9 mouse cellular contexts compared by ENCODE assay signal in genomic region chr6:146298712-146299111, GRCm38 (mm10).
DNase-seq lines count a peak whose midpoint lies in the region; ATAC-seq and TF ChIP-seq lines count a peak whose summit lies in the region.
"Had no signal": no experiment of that assay in that cellular context is flagged by ENCODE, and none has a peak within 500 bp of the region (broad histone marks: within the 10 kb centered on the region; RNA-seq: fewer than 3 reads in every experiment).

No protein-coding gene starts in this region.

- no peak overlapping the region for H3K27ac ChIP-seq in forebrain, postnatal 0 days (ENCODE audit: low read depth, low read length)
- no peak overlapping the region for H3K27ac ChIP-seq in forebrain, embryonic 14.5 days (ENCODE audit: low read depth, low read length)
- no peak overlapping the region for H3K27ac ChIP-seq in hindbrain, embryonic 11.5 days (ENCODE audit: low read depth, low read length)
- H3K27ac ChIP-seq: hindbrain, embryonic 15.5 days had no signal

- H3K4me2 ChIP-seq in forebrain, postnatal 0 days (ENCODE audit: low read depth), result no peak overlapping the region
- no peak overlapping the region for H3K4me2 ChIP-seq in forebrain, embryonic 14.5 days (ENCODE audit: low read length)
- no peak overlapping the region for H3K4me2 ChIP-seq in hindbrain, embryonic 11.5 days (replicated peaks; ENCODE audit: low read depth, low read length)
- H3K4me2 ChIP-seq: hindbrain, embryonic 15.5 days had no signal

- intact Hi-C loops in left cerebral cortex, postnatal 25 days (cut with DNase I), result no loop called here

- H3K4me3 ChIP-seq in forebrain, postnatal 0 days (ENCODE audit: low read depth, low read length), result no peak overlapping the region
- no peak overlapping the region for H3K4me3 ChIP-seq in forebrain, embryonic 14.5 days (ENCODE audit: low read depth, low read length)
- no peak overlapping the region for H3K4me3 ChIP-seq in hindbrain, embryonic 11.5 days (ENCODE audit: low read depth, low read length)
- H3K4me3 ChIP-seq: hindbrain, embryonic 15.5 days had no signal

- ATAC-seq in forebrain, postnatal 0 days, result no peak
- ATAC-seq in forebrain, embryonic 14.5 days, result no peak
- ATAC-seq in hindbrain, embryonic 11.5 days (ENCODE audit: low FRiP score), result no peak

- H3K27me3 ChIP-seq in forebrain, postnatal 0 days (ENCODE audit: insufficient read depth, low read length), result no peaks in the 10 kb centered on the region
- no peaks in the 10 kb centered on the region for H3K27me3 ChIP-seq in forebrain, embryonic 14.5 days (replicated peaks; ENCODE audit: control insufficient read depth, insufficient read depth, low read length)
- H3K27me3 ChIP-seq in hindbrain, embryonic 11.5 days (ENCODE audit: control insufficient read depth, insufficient read depth, low read length), result no peaks in the 10 kb centered on the region
- H3K27me3 ChIP-seq: hindbrain, embryonic 15.5 days had no signal

- no peak for DNase-seq in forebrain, postnatal 0 days
- DNase-seq in forebrain, embryonic 14.5 days (ENCODE audit: low spot score), result no peak
- DNase-seq in lung, postnatal 36 days, result peak; percentile 33
- DNase-seq in lung, postnatal 4 days, result no peak
- peak; percentile 19 for DNase-seq in c-Kit-negative CD71-positive TER-119-positive erythroid progenitor cells, embryonic 14.5 days (ENCODE audit: low read depth, low spot score)
- peak; percentile 37 for DNase-seq in thymus, postnatal 14 days
- DNase-seq in left cerebral cortex, postnatal 25 days (ENCODE audit: low spot score in 2 of 2), result no peak
- DNase-seq in hindbrain, embryonic 11.5 days (ENCODE audit: low spot score), result no peak

- no peaks in the 10 kb centered on the region for H3K9me3 ChIP-seq in forebrain, postnatal 0 days (ENCODE audit: low read length)
- H3K9me3 ChIP-seq in forebrain, embryonic 14.5 days (replicated peaks; ENCODE audit: control insufficient read depth, low read length), result no peaks in the 10 kb centered on the region
- no peaks in the 10 kb centered on the region for H3K9me3 ChIP-seq in hindbrain, embryonic 11.5 days (ENCODE audit: control insufficient read depth, low read length)
- H3K9me3 ChIP-seq: hindbrain, embryonic 15.5 days had no signal

- TF ChIP-seq CTCF in forebrain, postnatal 0 days (IDR thresholded peaks at IDR 0.05; ENCODE audit: low read depth), result peak; percentile 49

- no peaks in the 10 kb centered on the region for H3K36me3 ChIP-seq in forebrain, postnatal 0 days (ENCODE audit: insufficient read depth)
- H3K36me3 ChIP-seq in forebrain, embryonic 14.5 days (ENCODE audit: control insufficient read depth, insufficient read depth, low read length), result no peaks in the 10 kb centered on the region
- H3K36me3 ChIP-seq in hindbrain, embryonic 11.5 days (ENCODE audit: control insufficient read depth, insufficient read depth, low read length), result no peaks in the 10 kb centered on the region
- H3K36me3 ChIP-seq: hindbrain, embryonic 15.5 days had no signal

- no peak overlapping the region for H3K9ac ChIP-seq in forebrain, postnatal 0 days
- H3K9ac ChIP-seq in forebrain, embryonic 14.5 days (ENCODE audit: low read length), result no peak overlapping the region
- H3K9ac ChIP-seq in hindbrain, embryonic 11.5 days (ENCODE audit: low read depth, low read length), result no peak overlapping the region
- H3K9ac ChIP-seq: hindbrain, embryonic 15.5 days had no signal

- no peaks in the 10 kb centered on the region for H3K4me1 ChIP-seq in forebrain, postnatal 0 days (ENCODE audit: insufficient read depth)
- no peaks in the 10 kb centered on the region for H3K4me1 ChIP-seq in forebrain, embryonic 14.5 days (ENCODE audit: control insufficient read depth, insufficient read depth, low read length)
- 0 out of 2 replicates have a peak, but pooled peaks cover 3% of the 10 kb centered on the region for H3K4me1 ChIP-seq in hindbrain, embryonic 11.5 days (replicated peaks; ENCODE audit: control insufficient read depth, insufficient read depth, low read length)

Comparison
In these comparisons a context has a peak if more than half of its experiments do, and no peak if none do; other contexts are left out.
1. DNase-seq: peak in lung, postnatal 36 days (single experiment), c-Kit-negative CD71-positive TER-119-positive erythroid progenitor cells, embryonic 14.5 days (single experiment) and thymus, postnatal 14 days (single experiment); none in forebrain, postnatal 0 days (single experiment), forebrain, embryonic 14.5 days (single experiment), lung, postnatal 4 days (0 of 2), left cerebral cortex, postnatal 25 days (0 of 2) and hindbrain, embryonic 11.5 days (single experiment).